Mouse (Mus musculus): ENCODE measurements at regions not wholly inside any gene's neighbourhood (a gene's known extent, or its start where the extent isn't known, plus 50 kb on each side); places are given as distances from the start of the nearest gene placed in this dataset.
A peak's percentile ranks its signal among the peaks of the same experiment; 100 is the strongest.

DNA sequence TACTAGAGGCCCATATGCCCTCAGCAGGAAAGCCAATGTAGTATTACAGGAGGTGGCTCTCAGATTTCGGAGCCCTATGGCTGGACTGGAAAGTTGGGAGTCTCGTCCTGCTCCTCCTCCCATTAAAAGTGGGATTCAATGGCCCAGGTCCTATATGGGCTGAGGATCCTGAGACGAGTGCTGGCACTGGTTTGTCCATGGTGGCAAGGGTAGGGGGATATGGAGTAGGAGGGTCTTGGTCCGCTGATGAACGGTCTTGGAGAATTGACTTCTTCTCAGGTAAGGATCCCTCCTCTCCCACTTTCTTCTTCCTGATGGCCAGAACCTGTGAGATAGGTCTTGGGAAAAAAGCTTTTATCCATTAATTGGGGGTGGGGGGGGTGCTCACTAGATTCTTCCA lies 522.2 kb upstream of the Slc5a7 start:
- 88% methylated on average over 5 of the region's 5 CpGs for WGBS
- H3K4me1 ChIP-seq (replicated peaks), result no peaks in the 10 kb centered on the region
- no peaks in the 10 kb centered on the region for H3K27me3 ChIP-seq (replicated peaks)
- no peak overlapping the region for H3K9ac ChIP-seq
- no peaks in the 10 kb centered on the region for H3K9me3 ChIP-seq
- no peaks in the 10 kb centered on the region for H3K36me3 ChIP-seq
- H3K4me2 ChIP-seq (replicated peaks), result no peak overlapping the region
- H3K4me3 ChIP-seq (replicated peaks), result no peak overlapping the region
- no peak for ATAC-seq
- H3K27ac ChIP-seq, result no peak overlapping the region

DNA sequence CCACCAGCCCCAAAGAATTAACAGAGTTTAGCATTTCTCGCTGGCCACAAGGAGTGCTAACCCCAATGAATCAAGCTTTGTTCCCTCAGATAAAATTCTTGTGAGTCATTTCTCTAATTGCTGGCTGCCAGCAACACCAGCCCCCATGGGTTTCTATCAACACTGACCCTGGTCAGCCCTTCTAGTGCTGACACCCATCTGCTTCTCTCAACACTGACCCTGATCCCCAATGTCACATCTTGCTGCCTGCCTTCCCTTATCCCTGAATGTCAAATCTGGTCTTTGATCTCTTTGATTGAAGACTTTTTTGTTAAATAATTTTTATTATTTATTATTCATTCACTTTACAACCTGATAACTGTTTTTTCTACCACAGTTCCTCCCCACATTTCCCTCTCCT lies 554.8 kb upstream of the Slc5a7 start:
- no peak for ATAC-seq
- Histone ChIP-seq H3K4me2 (replicated peaks) (no peak overlapping the region), H3K4me3 (replicated peaks) (no peak overlapping the region), H3K9me3 (no peaks in the 10 kb centered on the region), H3K27ac (no peak overlapping the region), H3K36me3 (no peaks in the 10 kb centered on the region), H3K27me3 (replicated peaks) (no peaks in the 10 kb centered on the region), H3K9ac (no peak overlapping the region), H3K4me1 (replicated peaks) (no peaks in the 10 kb centered on the region)
- WGBS, result 41% methylated on average over 1 of the region's 1 CpGs

DNA sequence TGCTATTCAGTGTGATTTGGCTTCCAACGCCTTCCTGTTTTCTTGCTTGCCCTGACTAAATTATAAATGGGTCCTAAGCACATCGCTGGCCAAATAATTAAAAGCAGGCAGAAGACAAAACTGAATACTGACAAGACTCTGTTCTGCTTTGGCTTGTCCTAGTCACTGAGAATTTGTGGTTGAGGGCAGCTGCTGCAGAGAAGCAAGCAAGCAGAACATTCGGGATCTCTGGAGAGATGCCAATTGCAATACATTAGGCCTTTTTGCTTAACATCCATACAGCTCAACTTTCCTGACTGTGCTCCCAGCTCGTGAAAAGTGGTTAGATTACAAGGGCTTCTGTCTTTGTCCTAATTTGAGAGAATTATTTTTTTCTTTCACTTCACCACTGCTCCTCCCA lies 549.0 kb upstream of the St6gal2 start:
- Histone ChIP-seq H3K9ac (no peak overlapping the region), H3K27me3 (replicated peaks) (no peaks in the 10 kb centered on the region), H3K36me3 (no peaks in the 10 kb centered on the region), H3K27ac (no peak overlapping the region), H3K9me3 (no peaks in the 10 kb centered on the region), H3K4me2 (replicated peaks) (no peak overlapping the region), H3K4me3 (replicated peaks) (no peak overlapping the region), H3K4me1 (replicated peaks) (no peaks in the 10 kb centered on the region)
- no peak for ATAC-seq
- WGBS, result 37% methylated on average over 4 of the region's 4 CpGs

DNA sequence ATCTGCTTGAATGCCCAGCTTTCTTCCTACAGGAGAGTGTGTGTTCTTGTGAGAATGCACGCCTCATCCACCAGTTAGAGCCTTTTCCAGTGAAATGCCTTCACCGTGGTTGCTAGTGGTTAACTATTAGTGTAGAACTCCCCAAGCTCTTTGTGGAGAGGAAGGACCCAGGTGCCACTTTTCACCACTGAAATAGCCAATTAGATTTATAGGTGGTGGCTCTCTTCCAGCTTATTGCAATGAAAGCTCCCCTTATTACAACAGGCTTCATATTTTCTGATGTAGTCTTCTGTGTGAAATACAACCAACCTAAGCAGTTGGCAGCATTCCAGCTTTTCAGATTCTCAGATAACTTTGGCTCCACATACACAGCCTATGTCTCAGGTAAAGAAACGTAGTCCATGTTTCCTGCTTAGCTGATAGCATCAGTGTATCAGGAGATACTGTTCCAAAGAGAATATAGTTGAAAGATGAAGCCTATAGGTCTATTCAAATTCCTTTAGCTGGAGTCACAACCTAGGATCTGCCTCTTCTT lies 515.9 kb upstream of the St6gal2 start:
- WGBS, result 67% methylated on average over 3 of the region's 3 CpGs
- H3K4me2 ChIP-seq (replicated peaks), result no peak overlapping the region

DNA sequence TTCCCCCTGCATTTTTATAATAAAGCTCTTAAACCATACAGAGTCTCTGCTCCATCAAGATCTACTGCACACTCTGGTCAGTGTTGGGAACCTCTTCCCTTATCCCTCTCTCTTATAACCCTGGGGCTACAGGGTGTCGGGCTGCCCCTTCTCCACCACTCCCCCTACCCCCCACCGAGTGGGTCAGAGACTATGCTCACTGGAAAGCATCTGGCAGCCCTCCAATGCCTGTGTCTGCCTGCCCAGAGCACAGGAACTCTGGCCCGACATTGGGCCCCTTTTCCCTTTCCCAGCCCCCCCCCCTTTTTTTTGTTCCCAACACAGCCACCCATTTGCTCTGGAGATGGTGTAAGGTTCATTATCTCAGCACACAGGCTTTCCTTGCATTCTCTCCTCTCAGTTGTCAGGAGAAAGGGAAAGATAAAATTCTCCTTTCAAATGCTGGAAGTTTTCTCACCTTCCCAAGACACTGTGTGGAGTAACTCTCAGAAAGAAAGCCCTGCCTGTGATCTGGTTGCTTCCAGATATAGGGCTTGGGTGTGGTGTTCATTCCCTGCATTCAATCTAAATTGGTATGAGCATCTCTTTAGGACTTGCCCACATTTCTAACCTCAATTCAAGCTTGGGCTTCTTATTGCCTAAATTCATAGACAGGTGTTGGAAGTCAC lies 501.7 kb upstream of the St6gal2 start:
- H3K9me3 ChIP-seq, result no peaks in the 10 kb centered on the region
- H3K27me3 ChIP-seq (replicated peaks), result no peaks in the 10 kb centered on the region
- H3K36me3 ChIP-seq, result no peaks in the 10 kb centered on the region
- no peak overlapping the region for H3K4me3 ChIP-seq (replicated peaks)
- no peak overlapping the region for H3K9ac ChIP-seq
- H3K4me2 ChIP-seq (replicated peaks), result no peak overlapping the region
- ATAC-seq, result no peak
- WGBS, result 31% methylated on average over 3 of the region's 3 CpGs
- no peaks in the 10 kb centered on the region for H3K4me1 ChIP-seq (replicated peaks)
- H3K27ac ChIP-seq, result no peak overlapping the region

More for the DNA sequence above, 515.9 kb upstream of the St6gal2 start:
- Histone ChIP-seq H3K27ac (no peak overlapping the region), H3K27me3 (replicated peaks) (no peaks in the 10 kb centered on the region), H3K9me3 (no peaks in the 10 kb centered on the region), H3K9ac (no peak overlapping the region), H3K4me1 (replicated peaks) (no peaks in the 10 kb centered on the region), H3K4me3 (replicated peaks) (no peak overlapping the region), H3K36me3 (no peaks in the 10 kb centered on the region)
- peak; percentile 20; the same call in 1 of the 2 replicates for ATAC-seq

DNA sequence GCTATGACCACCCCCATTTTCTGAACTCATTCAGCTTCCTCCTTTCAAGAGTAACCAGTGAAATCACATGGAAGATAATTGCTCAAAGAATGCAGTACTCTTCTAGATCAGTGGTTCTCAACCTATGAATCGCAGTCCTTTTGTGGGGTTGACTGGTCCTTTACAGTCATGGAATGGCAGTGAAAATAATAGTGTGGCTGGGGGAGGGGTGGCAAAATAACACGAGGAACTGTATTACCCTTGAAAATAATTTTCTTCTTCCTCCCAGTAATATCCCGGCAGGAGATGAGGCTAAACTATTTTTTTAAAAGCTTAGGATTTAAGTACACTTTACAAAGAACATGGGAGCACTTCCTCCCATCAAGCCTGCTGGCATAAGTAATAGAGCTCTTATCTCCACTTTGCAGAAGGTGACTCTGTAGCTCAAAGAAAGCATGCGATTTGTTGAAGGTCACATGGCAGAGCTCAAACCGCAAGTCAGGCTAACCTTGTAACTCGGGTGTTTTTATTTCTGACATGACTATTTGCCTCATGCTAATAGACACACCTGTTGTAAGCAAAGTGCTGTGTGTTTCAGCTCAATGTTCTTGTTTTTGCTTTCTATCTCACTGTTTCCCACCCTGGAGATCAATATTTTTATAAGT lies 500.8 kb upstream of the St6gal2 start:
- no peaks in the 10 kb centered on the region for H3K4me1 ChIP-seq (replicated peaks)

More for the DNA sequence above, 500.8 kb upstream of the St6gal2 start:
- H3K27ac ChIP-seq, result no peak overlapping the region
- H3K9ac ChIP-seq, result no peak overlapping the region
- no peak for ATAC-seq
- no peaks in the 10 kb centered on the region for H3K27me3 ChIP-seq (replicated peaks)
- no peaks in the 10 kb centered on the region for H3K36me3 ChIP-seq
- no peak overlapping the region for H3K4me3 ChIP-seq (replicated peaks)
- H3K9me3 ChIP-seq, result no peaks in the 10 kb centered on the region
- no peak overlapping the region for H3K4me2 ChIP-seq (replicated peaks)
- 76% methylated on average over 6 of the region's 6 CpGs for WGBS
